Mouse (Mus musculus) erythroblast, adult 5-6 weeks (primary cell): ENCODE results near the gene Amh. TPM values are rescaled to one million over a fixed set of nuclear protein-coding genes. Genes with fewer than 3 reads are reported as not detected.
"Not testable (repeated sequence)": the region's sequence is repeated elsewhere in the genome, so short reads cannot be mapped to it uniquely, and the experiment has no call there.

Experiments
- ATAC-seq: replicated peaks from 2 replicates; pipeline ENCODE4 v1.8.0; 2016; ENCODE audit warnings: moderate number of reproducible peaks, mild to moderate bottlenecking, moderate TSS enrichment, inconsistent platforms; ENCODE audit not compliant: poor library complexity, low FRiP score, severe bottlenecking
- total RNA-seq, 2 experiments: library from RNA; stranded (forward) in 1 of 2; stranded (reverse) in 1 of 2; fragments of 150-400 nt in 1 of 2; fragments of 200-764, 138-1000 nt in 1 of 2; gene quantifications; 2 replicates each; pipeline versions ENCODE4 v1.2.3 to v1.2.4; 2015 to 2017; ENCODE audit warnings: low replicate concordance in 2 of 2

The Amh gene
- total RNA-seq, 2 experiments from 2014 or later: not detected

DNA sequence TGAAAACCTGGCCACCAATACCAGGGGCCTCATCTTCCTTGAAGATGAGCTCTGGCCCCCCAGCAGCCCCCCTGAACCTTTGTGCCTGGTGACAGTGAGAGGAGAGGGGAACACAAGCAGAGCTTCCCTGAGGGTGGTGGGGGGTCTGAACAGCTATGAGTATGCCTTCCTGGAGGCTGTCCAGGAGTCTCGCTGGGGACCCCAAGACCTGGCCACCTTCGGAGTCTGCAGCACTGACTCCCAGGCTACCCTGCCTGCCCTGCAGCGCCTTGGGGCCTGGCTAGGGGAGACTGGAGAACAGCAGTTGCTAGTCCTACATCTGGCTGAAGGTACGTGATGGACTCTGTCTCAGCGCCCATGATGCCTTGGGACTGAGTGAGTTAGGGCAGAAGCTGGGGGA lies 279 bp downstream of the Amh start:
- no peak for ATAC-seq

DNA sequence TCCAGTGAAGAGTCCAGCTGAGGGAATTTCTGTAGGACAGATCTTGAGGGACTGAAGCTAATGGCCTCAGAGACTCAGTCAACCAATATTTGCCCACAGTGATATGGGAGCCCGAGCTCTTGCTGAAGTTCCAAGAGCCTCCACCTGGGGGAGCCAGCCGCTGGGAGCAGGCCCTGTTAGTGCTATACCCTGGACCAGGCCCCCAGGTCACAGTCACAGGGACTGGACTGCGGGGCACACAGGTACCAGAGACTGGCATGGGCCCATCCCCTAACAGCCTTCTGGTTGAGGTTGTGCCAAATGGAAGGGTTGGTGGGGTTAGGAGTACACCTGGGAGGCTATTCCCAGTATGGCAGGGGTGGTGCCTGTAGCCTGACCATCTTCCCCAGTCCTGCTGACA lies 882 bp downstream of the Amh start:
- peak; percentile 68 for ATAC-seq

DNA sequence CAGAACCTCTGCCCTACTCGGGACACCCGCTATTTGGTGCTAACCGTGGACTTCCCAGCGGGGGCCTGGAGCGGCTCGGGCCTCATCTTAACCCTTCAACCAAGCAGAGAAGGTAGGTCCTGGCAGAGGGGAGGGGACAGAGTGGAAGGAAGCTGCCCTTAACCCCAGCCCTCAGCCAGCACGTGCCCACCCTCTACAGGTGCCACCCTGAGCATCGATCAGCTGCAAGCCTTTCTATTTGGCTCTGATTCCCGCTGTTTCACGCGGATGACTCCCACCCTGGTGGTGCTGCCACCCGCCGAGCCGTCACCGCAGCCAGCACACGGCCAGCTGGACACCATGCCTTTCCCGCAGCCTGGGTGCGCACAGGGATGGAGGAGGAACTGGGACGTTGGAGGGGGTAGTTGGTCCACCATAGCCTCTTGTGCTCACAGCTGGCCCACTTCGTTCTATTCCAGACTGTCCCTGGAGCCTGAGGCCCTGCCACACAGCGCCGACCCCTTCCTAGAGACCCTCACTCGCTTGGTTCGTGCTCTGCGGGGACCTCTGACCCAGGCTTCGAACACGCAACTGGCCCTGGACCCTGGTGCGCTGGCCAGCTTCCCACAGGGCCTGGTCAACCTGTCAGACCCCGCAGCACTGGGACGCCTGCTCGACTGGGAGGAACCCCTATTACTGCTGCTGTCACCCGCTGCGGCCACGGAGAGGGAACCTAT lies 1.5 kb downstream of the Amh start:
- no peak for ATAC-seq

DNA sequence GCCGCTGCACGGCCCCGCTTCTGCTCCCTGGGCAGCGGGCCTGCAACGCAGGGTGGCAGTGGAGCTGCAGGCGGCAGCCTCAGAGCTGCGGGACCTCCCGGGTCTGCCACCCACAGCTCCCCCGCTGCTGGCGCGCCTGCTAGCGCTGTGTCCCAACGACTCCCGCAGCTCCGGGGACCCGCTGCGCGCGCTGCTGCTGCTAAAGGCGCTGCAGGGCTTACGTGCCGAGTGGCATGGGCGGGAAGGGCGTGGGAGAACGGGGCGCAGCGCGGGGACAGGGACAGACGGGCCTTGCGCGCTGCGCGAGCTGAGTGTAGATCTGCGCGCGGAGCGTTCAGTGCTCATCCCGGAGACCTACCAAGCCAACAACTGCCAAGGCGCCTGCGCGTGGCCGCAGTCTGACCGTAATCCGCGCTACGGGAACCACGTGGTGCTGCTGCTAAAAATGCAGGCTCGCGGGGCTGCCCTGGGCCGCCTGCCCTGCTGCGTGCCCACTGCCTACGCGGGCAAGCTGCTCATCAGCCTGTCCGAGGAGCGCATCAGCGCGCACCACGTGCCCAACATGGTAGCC lies 2.1 kb downstream of the Amh start:
- no peak for ATAC-seq

DNA sequence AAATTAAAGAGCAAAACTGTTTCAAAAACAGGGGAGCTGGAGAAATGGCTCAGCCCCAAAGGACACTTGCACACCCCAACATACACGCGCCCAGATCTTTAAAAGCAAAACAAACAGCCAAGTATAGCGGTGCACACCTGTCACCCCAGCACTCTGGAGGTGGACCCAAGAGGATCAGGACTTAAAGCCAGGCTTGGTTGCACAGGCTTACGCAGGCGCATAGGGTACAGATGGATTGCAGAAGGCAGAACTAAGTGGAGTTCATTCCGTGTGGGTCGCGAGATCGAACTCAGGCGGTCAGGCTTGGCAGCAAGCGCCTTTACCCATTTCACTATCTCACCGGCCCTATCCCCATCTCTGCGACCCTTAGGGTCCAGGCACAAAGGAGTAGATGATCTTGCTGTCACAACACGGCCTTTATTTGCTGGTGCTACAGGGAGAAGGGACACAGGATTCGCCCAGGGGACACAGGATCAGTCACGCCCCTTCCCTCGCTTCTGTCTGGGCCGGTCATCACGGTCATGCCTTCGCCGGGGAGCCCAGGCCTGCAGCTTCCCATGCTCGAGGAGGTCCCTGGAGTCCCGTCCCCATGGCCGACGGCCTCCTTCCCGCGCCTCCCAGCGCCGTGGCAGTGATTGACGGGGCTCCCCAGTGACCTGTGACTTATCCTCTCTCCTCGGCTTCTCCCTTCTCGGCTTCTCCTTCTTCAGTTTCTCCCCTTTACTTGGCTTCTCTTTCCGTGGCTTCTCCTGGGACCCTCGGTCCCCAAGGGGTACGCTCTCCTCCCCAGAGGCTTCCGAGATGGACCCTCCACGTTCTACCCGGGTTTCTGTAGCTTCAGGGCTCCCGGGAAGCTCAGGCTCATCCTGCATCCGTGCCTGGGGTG lies 3.3 kb downstream of the Amh start:
- no peak for ATAC-seq

DNA sequence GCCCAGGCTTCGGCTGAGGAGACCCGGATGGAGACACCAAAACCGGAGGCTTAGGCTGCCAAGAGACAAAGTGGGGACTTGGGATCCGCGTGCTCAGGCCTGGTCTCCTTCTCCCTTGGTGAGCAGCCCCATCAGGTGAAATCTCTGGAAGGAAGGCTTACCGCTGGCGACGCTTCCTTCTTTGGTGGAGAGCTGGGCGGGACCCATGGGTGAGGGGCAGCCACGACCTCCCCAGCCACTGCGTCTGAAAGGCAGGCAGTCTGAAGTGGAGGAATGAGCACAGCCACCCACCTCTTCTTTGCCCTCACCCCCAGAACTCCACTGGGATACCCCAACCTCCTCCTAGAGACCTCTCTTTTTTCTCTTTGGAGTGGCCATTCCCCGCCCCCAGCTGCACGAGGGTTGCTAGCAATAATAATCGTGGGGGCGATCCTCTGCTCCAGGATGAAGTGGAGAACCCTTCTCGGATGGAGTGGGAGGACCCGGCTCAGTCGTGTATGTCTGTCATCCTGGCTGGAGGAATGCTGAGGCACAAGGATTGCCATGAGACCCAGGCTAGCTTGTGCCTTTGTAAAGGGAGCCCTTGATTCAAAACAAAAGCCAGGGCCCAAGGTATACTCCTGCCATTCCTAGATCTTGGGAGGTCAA lies 4.1 kb downstream of the Amh start:
- ATAC-seq: no peak

DNA sequence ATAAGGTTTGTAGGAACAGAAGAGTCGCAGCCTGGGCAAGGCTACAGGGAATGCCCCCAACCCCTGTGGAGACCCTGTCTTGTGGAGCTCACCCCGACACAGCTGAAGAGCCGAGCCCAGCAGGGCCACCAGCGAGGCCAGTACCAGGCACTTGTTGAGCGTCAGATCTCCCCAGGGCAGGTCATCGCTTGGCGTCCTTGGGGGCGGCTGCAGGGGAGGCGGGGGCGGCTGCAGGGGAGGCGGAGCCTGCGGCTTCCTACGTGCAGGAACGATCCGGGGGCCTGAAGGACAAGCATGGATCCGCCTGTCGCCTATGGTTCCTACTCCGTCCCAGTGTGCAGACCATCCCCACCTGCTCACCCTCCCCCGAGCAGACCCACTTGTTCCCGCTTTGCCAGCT lies 5.0 kb downstream of the Amh start:
- ATAC-seq: no peak

DNA sequence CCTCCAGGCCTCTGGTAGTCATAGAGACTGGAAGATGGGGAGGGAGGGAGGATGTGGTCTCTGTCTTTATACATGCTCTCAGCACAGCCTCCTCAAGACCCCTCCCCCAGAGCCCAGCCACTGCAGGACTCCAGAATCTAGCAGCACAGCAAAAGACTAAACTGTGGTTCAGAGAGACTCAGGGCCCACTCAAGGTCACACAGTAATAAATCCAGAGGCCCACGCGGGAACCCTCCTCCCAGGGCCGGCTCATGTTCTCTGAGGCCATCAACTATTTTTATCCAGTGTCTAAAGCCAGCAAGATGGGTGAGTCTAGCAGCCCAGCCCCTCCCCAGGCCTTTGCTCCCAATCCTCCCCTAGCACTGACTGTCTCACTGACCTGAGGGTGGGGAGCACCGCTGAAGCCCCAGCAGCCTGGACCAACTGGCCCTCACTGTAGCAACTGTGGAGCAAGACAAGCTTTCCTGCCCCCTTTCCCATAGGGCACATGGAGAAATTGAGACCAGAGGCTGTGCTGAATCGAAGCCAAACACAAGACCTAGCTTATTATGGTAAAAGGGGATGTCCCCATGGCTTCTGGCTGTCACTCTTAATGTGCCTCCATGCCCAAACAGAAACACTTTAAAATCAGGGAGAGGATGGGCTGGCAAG lies 7.5 kb downstream of the Amh start:
- no peak for ATAC-seq

DNA sequence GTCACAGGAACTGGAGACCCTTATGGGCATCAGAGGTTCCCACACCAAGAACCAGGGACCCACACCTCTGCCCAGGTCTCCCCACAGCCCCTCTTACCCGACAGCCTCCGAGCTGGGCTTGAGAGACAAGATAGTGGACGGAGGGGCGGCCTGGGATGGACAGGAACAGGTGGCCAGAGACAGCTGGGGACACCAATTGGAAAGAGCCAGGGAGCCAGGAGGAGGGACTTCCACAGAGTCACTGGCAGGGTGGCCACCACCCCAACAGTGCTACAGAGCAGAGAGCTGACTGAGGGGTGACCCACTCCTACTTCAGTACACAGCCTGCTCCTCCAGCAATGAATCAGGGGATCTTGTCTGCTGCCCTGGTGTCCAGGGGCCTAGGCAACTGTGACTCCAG lies 8.3 kb downstream of the Amh start, which contains the start of gene Jsrp1:
TSS of gene Jsrp1 (minus strand) at position 133 of the 400 bp plus-strand sequence.
- 0 out of 2 replicates have a peak, but pooled peaks have one; percentile 9 for ATAC-seq

DNA sequence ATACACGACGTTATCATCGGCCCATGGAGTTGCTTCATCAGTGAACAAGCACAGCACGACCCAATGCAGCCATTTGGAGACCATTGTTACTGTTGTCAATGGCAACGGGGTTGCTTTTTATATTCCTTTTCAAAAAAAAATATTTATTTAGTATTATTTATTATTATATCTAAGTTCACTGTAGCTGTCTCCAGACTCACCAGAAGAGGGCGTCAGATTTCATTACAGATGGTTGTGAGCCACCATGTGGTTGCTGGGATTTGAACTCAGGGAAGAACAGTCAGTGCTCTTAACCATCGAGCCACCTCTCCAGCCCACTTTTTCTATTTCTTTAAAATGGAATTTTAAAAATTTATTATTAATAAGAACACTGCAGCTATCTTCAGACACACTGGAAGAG lies 9.8 kb downstream of the Amh start:
- no peak for ATAC-seq

DNA sequence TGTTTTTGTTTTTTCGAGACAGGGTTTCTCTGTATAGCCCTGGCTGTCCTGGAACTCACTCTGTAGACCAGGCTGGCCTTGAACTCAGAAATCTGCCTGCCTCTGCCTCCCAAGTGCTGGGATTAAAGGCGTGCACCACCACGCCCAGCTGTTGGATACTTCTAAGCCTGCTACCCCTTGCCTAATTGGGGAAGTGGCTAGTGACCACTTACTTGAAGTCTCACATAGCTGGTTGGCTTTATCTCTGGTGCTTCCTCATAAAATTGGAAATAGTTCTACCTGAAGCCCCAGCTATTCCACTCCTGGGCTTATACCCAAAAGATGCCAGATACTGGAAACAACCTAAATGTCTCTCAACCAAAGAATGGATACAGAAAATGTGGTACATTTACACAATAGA lies 11.3 kb downstream of the Amh start:
- ATAC-seq: not testable (repeated sequence)

DNA sequence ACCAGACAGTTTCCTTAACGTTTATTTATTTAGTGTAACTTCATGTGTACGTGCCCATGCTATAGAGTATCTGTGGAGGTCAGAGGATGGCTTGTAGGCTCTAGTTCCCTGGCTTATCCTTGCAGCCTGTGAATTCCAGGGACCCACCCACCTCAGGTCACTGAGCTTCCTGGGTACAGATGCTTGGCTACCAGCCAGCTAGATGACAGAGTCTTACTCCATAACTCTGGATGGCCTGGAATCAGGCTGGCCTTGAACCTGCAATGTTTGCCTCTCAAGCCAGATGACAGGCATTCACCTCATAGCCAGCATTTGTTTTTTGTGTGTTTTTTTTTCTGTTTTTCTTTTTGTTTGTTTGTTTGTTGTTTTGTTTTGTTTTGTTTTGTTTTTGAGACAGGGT lies 12.1 kb downstream of the Amh start:
- ATAC-seq: no peak

DNA sequence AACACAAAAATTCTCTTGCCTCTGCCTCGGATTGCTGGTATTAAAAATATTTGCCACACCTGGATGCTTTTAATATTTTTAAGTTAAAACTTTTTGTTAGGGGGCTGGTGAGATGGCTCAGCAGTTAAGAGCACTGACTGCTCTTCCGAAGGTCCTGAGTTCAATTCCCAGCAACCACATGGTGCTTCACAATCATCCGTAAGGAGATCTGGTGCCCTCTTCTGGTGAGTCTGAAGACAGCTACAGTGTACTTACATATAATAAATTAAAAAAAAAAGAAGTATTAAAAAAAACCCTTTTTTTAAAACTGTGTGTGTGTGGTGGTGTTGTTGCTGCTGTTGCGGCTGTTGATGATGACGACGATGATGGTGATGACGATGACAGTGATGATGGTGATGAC lies 12.9 kb downstream of the Amh start:
- ATAC-seq: not testable (repeated sequence)

DNA sequence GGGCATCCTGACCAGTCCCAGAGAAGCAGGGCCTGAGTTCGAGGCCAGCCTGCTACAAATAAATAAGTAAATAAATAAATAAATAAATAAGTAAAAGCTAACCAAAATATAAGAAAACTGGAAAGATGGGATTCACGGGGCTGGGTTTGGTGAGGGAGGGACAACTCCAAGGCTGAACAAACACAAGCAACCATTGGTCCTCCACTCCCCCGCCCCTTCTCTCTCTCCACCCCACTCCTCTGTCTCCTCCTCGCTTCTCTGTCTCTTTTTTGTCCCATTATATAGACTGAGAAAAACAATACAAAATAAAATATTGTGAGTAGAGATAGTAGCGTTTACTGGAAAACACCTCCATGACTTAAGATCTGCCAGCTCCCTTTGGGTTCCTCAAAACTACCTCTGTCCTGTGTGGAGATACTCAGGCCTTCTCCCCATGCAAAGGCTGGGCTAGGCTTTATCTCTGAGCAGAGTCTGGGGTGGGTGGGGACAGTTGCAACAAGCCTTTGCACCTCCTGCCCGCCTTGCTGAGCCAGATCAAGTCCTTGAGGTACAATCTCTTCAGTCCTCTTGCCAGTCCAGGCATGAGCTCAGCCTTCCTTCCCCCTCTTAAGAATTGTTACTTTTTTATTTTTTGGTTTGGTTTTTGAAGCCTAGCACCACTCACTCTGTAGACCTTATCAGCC lies 13.7 kb downstream of the Amh start:
- ATAC-seq: peak; percentile 96

DNA sequence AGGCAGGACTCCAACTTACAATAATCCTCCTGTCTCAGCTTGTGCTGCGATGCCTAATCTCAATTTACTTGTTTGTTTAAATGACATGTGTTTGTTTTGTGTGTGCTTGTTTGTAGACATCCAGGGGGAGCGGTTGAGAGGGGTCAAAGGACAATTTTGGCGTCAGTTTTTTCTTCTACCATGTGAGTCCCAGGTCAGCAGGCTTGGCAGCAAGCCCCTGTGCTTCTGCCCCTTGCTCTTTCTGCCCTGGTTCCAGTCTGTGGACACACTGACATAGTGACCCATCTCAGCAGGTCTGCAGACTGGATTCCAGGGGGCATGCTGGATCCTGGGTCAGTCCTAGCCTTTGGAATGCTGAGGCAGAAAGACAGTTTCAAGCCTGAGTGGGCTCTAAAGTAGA lies 14.4 kb downstream of the Amh start:
- ATAC-seq: no peak

DNA sequence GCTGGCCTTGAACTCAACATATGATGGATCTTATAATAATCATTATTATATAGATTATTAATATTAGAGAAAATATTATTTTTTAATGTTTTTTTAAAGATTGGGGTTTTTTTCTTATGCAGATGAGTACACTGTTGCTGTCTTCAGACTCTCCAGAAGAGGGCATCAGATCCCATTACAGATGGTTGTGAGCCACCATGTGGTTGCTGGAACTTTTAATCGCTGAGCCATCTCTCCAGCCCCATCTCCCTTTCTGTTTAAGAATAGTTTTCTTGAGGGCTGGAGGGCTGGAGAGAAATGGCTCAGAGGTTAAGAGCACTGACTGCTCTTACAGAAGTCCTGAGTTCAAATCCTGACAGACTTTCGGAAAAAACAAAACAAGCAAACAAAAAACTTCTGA lies 16.9 kb downstream of the Amh start:
- ATAC-seq: no peak

DNA sequence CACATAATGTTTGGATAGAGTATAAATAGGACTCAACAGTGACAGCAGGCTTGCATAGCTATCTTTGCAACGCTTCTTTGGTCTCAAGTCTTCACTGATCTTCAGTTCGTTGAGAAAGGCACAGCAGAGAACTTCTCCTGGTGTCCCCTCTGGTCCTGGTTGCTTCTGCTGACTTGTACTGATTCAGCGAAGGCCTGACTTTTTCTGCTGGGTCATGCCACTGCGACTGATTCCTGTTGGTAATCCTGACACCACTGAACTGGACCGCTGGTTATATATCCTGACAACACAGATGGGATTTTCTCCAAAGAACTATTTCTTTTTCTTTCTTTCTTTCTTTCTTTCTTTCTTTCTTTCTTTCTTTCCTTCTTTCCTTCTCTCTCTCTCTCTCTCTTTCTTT lies 17.5 kb downstream of the Amh start:
- no peak for ATAC-seq

DNA sequence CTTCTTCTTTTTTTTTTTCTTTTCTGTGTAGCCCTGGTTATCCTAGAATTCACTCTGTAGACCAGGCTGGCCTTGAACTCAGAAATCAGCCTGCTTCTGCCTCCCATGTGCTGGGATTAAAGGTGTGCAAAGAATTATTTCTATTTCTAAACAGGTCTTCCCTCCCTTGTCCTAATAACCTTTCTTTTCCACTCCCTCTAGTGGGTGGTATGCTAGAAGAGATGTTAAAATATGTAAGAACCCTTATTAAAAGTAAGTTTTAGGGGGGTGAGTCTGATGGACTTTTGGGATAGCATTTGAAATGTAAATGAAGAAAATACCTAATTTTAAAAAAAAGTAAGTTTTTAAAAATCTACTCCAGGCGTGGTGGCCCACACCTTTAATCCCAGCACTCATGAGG lies 18.3 kb downstream of the Amh start:
- ATAC-seq: no peak
